Mouse (Mus musculus) midbrain, embryonic 14.5 days (tissue): Measurements from ENCODE around the gene Fam71b. TPM values are rescaled to one million over a fixed set of nuclear protein-coding genes. Genes with fewer than 3 reads are reported as not detected.

Source experiments
- ATAC-seq: fragments of 200-750 bp; cut with Nextera tagmentation; 2 replicates; pipeline ENCODE4 v1.8.0; 2017; ENCODE audit warnings: moderate number of reproducible peaks, moderate library complexity; ENCODE audit not compliant: low FRiP score, low TSS enrichment
- DNase-seq: peaks from one replicate; pipeline ENCODE4 v3.0.0-alpha.2; 2015
- H3K27ac ChIP-seq: fragments of 300-500 bp; sonication (generic); replicated peaks from 2 replicates; pipeline ENCODE4 v1.5.1; 2014; ENCODE audit warnings: mild to moderate bottlenecking, low read depth, low read length, moderate library complexity
- H3K27me3 ChIP-seq: fragments of 300-500 bp; sonication (generic); 2 replicates; pipeline ENCODE4 v1.6.1; 2014; ENCODE audit warnings: low read length, control low read depth, mixed read lengths; ENCODE audit not compliant: control insufficient read depth, insufficient read depth
- H3K36me3 ChIP-seq: fragments of 300-500 bp; sonication (generic); 2 replicates; pipeline ENCODE4 v1.6.1; 2014; ENCODE audit warnings: low read length, control low read depth; ENCODE audit not compliant: control insufficient read depth, insufficient read depth
- H3K4me1 ChIP-seq: fragments of 300-500 bp; sonication (generic); 2 replicates; pipeline ENCODE4 v1.6.1; 2014; ENCODE audit warnings: mild to moderate bottlenecking, antibody characterized with exemption, low read length, control low read depth; ENCODE audit not compliant: control insufficient read depth, insufficient read depth
- H3K4me2 ChIP-seq: fragments of 300-500 bp; sonication (generic); 2 replicates; pipeline ENCODE4 v1.6.1; 2014; ENCODE audit warnings: mild to moderate bottlenecking, low read length, moderate library complexity
- H3K4me3 ChIP-seq: fragments of 300-500 bp; sonication (generic); replicated peaks from 2 replicates; pipeline ENCODE4 v1.5.1; 2014; ENCODE audit warnings: low read depth, low read length
- H3K9ac ChIP-seq: fragments of 300-500 bp; sonication (generic); replicated peaks from 2 replicates; pipeline ENCODE4 v1.6.1; 2014; ENCODE audit warnings: mild to moderate bottlenecking, low read length, moderate library complexity
- H3K9me3 ChIP-seq: fragments of 300-500 bp; sonication (generic); 2 replicates; pipeline ENCODE4 v1.6.1; 2016; ENCODE audit warnings: low read length, control low read depth, mixed read lengths; ENCODE audit not compliant: control insufficient read depth
- WGBS: fragments of 180-500 bp; shearing (Covaris S2); extraction: QIAGEN DNeasy Blood & Tissue Kit; methylation state at CpG from one replicate; pipeline ENCODE4 v1.1.7; 2014; 5-methylcytosine and 5-hydroxymethylcytosine counted together
- polyA plus RNA-seq: library from polyadenylated mRNA; unstranded; fragments of >200 nt; fragmentation: Nextera tagmentation; extraction: Ambion mirVana; gene quantifications from 2 replicates; pipeline ENCODE4 v1.2.1, GENCODE M21; 2014

The Fam71b gene
- polyA plus RNA-seq, 1 experiment from 2014 or later = not detected

GRCm38 (mm10) chr11:46390621-46391020 lies 5.7 kb upstream of the Fam71b start:
- no peak overlapping the region for H3K27ac ChIP-seq
- WGBS = 59% methylated on average over 3 of the region's 3 CpGs

DNA sequence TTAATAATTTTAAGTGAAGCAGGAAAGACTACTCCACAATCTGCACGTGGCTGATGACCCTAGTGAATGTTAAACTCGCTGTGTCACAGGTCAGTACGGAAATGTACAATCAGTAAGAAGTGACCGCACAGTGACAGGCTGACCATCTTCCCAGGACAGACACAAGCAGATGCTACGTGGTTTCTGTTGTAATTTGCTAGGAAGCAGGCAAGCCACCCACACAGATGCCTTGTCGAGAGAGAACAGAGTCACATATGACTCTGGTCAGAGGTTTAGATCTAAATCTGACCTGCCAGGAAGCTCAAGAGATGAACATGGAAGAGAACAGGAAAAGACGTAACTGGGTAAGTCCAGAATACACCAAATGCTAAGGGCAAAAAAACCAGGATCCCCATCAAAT lies 3.5 kb upstream of the Fam71b start:
- Histone ChIP-seq H3K4me2 (no peak overlapping the region), H3K4me1 (no peaks in the 10 kb centered on the region), H3K27me3 (no peaks in the 10 kb centered on the region), H3K36me3 (no peaks in the 10 kb centered on the region), H3K9ac (no peak overlapping the region), H3K27ac (no peak overlapping the region), H3K4me3 (no peak overlapping the region), H3K9me3 (no peaks in the 10 kb centered on the region)
- no peak for DNase-seq
- ATAC-seq = no peak
- WGBS = 91% methylated on average over 7 of the region's 7 CpGs

More at GRCm38 (mm10) chr11:46390621-46391020, 5.7 kb upstream of the Fam71b start:
- no peak for DNase-seq
- no peak for ATAC-seq
- no peaks in the 10 kb centered on the region for H3K4me1 ChIP-seq
- no peak overlapping the region for H3K9ac ChIP-seq
- H3K4me2 ChIP-seq = no peak overlapping the region
- H3K36me3 ChIP-seq = no peaks in the 10 kb centered on the region
- H3K9me3 ChIP-seq = no peaks in the 10 kb centered on the region
- no peaks in the 10 kb centered on the region for H3K27me3 ChIP-seq
- no peak overlapping the region for H3K4me3 ChIP-seq

GRCm38 (mm10) chr11:46393413-46393812 lies 2.9 kb upstream of the Fam71b start:
- Histone ChIP-seq H3K4me3 (no peak overlapping the region), H3K9ac (no peak overlapping the region), H3K27me3 (no peaks in the 10 kb centered on the region), H3K4me1 (no peaks in the 10 kb centered on the region), H3K4me2 (no peak overlapping the region), H3K9me3 (no peaks in the 10 kb centered on the region), H3K27ac (no peak overlapping the region), H3K36me3 (no peaks in the 10 kb centered on the region)
- DNase-seq (no peak), ATAC-seq (no peak)
- WGBS = 81% methylated on average over 4 of the region's 4 CpGs

DNA sequence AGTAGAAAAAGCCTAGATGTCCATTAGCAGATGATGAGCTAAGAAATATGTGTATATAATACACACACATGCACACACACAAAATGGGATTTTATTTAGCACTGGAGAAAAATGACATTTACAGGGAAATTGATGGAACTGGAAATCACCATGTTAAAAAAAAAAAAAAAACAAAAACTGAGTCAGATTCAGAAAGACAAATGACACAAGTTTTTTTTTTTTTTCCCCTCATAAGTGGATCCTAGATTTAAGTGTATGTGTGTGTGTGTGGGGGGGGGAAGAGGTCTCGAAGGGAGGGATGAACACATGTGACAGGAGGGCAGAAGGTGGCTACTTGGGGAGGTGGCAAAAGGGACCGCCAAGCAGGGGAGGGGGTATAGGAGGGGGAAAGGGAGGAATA lies 1.3 kb upstream of the Fam71b start:
- DNase-seq (no peak), ATAC-seq (no peak)
- Histone ChIP-seq H3K27ac (no peak overlapping the region), H3K4me2 (no peak overlapping the region), H3K4me3 (no peak overlapping the region), H3K9me3 (no peaks in the 10 kb centered on the region), H3K27me3 (no peaks in the 10 kb centered on the region), H3K4me1 (no peaks in the 10 kb centered on the region), H3K9ac (no peak overlapping the region), H3K36me3 (no peaks in the 10 kb centered on the region)
- WGBS = 86% methylated on average over 2 of the region's 2 CpGs

DNA sequence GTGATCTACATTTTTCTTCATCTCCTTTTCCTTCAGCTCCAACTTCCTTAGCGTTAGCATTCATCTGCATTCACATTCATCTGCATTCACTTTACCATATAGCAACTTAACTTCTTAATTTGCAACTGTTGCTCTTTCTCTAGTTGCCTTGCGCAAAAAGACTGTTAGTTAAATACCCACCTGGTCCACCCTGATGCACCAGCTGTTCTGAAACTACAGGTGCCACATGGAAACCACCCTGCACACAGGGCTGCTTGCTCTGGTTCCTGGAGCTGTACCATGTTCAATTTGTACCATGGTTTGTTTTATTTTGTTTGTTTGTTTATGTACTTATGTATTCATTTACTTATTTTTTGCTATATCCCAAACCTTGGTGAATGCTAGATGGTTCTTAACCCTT lies 661 bp upstream of the Fam71b start:
- Histone ChIP-seq H3K4me1 (no peaks in the 10 kb centered on the region), H3K27ac (no peak overlapping the region), H3K36me3 (no peaks in the 10 kb centered on the region), H3K27me3 (no peaks in the 10 kb centered on the region), H3K4me2 (no peak overlapping the region), H3K9ac (no peak overlapping the region), H3K4me3 (no peak overlapping the region), H3K9me3 (no peaks in the 10 kb centered on the region)
- ATAC-seq (no peak), DNase-seq (no peak)
- WGBS = 95% methylated on average over 2 of the region's 2 CpGs

- ATAC-seq (no peak), DNase-seq (no peak)
- no peak overlapping the region for H3K27ac ChIP-seq
- no peak overlapping the region for H3K4me2 ChIP-seq
- H3K27me3 ChIP-seq = no peaks in the 10 kb centered on the region
- H3K36me3 ChIP-seq = no peaks in the 10 kb centered on the region
- H3K4me3 ChIP-seq = no peak overlapping the region
- no peaks in the 10 kb centered on the region for H3K4me1 ChIP-seq
- WGBS = 95% methylated on average over 4 of the region's 4 CpGs
- no peak overlapping the region for H3K9ac ChIP-seq
- no peaks in the 10 kb centered on the region for H3K9me3 ChIP-seq
These were observed 461 bp downstream of the Fam71b start for GRCm38 (mm10) chr11:46396860-46397179.

GRCm38 (mm10) chr11:46397900-46398299 lies 1.5 kb downstream of the Fam71b start:
- Histone ChIP-seq H3K9me3 (no peaks in the 10 kb centered on the region), H3K36me3 (no peaks in the 10 kb centered on the region), H3K27me3 (no peaks in the 10 kb centered on the region), H3K4me1 (no peaks in the 10 kb centered on the region), H3K4me2 (no peak overlapping the region), H3K9ac (no peak overlapping the region), H3K4me3 (no peak overlapping the region), H3K27ac (no peak overlapping the region)
- WGBS = 71% methylated on average over 2 of the region's 2 CpGs
- DNase-seq = no peak
- ATAC-seq = no peak

DNA sequence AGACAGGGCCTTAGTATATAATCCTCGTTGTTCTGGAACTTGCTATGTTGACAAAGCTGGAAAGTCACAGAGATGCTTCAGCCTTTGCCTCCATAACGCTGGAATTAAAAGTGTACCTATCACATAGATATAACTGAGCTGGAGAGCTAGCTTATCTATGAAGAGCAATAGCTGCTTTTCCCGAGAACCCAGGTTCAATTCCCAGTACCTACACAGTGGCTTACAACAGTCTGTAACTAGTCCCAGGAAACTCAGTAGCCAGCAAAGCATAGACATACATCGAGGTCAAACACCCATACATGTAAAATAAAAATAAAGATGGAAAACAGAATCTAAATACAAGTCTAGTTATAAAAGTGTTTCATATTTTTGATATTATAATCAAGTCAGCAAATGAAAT lies 2.1 kb downstream of the Fam71b start:
- ATAC-seq = no peak
- H3K36me3 ChIP-seq = no peaks in the 10 kb centered on the region
- H3K4me2 ChIP-seq = no peak overlapping the region
- H3K9ac ChIP-seq = no peak overlapping the region
- WGBS = 89% methylated on average over 4 of the region's 4 CpGs
- H3K4me1 ChIP-seq = no peaks in the 10 kb centered on the region
- no peaks in the 10 kb centered on the region for H3K9me3 ChIP-seq
- H3K27ac ChIP-seq = no peak overlapping the region
- H3K4me3 ChIP-seq = no peak overlapping the region
- H3K27me3 ChIP-seq = no peaks in the 10 kb centered on the region
- no peak for DNase-seq

DNA sequence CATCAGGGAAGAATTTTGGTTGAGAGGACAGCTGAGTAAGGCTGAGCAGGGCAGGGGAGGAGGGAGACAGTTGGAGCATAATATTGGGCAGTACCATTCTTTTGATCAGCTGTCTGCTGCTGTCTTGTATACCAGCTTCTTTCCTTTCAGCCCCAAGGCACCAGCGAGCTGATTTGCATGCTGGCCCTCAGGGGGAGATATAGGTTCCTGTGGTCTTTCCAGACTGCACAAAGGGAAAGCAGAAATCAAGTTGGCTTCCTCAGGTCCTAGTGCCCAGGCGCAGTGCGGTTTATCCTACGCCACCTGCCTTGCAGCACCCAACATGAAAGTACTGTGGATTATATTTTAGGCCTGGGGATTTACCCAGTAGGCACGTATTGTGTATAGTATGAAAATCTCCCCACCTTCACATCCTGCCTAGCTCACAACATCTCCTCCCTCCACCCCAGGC lies 2.6 kb downstream of the Fam71b start:
- no peak overlapping the region for H3K27ac ChIP-seq

More for the DNA sequence above, 2.6 kb downstream of the Fam71b start:
- Histone ChIP-seq H3K36me3 (no peaks in the 10 kb centered on the region), H3K9me3 (no peaks in the 10 kb centered on the region), H3K4me1 (no peaks in the 10 kb centered on the region), H3K4me3 (no peak overlapping the region), H3K9ac (no peak overlapping the region), H3K4me2 (no peak overlapping the region), H3K27me3 (no peaks in the 10 kb centered on the region)
- DNase-seq (peak; percentile 42), ATAC-seq (no peak)
- 57% methylated on average over 5 of the region's 5 CpGs for WGBS
